Mouse (Mus musculus): ENCODE measurements at regions not wholly inside any gene's neighbourhood (a gene's known extent, or its start where the extent isn't known, plus 50 kb on each side); places are given as distances from the start of the nearest gene placed in this dataset.

GRCm38 (mm10) chr8:34473301-34473700 is 361.8 kb upstream of the Gm10131 start:
- no peaks in the 10 kb centered on the region for H3K27me3 ChIP-seq (ENCODE audit: control insufficient read depth, insufficient read depth, insufficient read length)
- TF ChIP-seq MAX (IDR thresholded peaks at IDR 0.05) (no peak), CTCF (IDR thresholded peaks at IDR 0.05; ENCODE audit: control insufficient read depth, insufficient read depth, insufficient read length) (no peak), USF1 (IDR thresholded peaks at IDR 0.05; ENCODE audit: low read depth) (no peak), MYOD1 (IDR thresholded peaks at IDR 0.05; ENCODE audit: control insufficient read depth, insufficient read length, low read depth) (no peak), CEBPB (IDR thresholded peaks at IDR 0.05; ENCODE audit: low read depth) (no peak), FOSL1 (IDR thresholded peaks at IDR 0.05; ENCODE audit: insufficient read depth, low read length, poor library complexity, severe bottlenecking) (no peak), MYOG (IDR thresholded peaks at IDR 0.05; ENCODE audit: control insufficient read depth, extremely low read depth, insufficient read length) (no peak)
- no peaks in the 10 kb centered on the region for H3K79me3 ChIP-seq (ENCODE audit: low read depth)
- H3K36me3 ChIP-seq (ENCODE audit: control insufficient read depth, insufficient read depth) = no peaks in the 10 kb centered on the region
- no peak overlapping the region for H3K4me3 ChIP-seq (ENCODE audit: insufficient read depth, poor library complexity, severe bottlenecking)
- H3ac ChIP-seq (ENCODE audit: control insufficient read depth, insufficient read length, low read depth) = no peak overlapping the region
- no peaks in the 10 kb centered on the region for H3K79me2 ChIP-seq (ENCODE audit: control insufficient read depth, insufficient read depth)

GRCm38 (mm10) chr8:34472846-34473245 is 361.3 kb upstream of the Gm10131 start:
- Histone ChIP-seq H3K36me3 (ENCODE audit: control insufficient read depth, insufficient read depth) (no peaks in the 10 kb centered on the region), H3K79me2 (ENCODE audit: control insufficient read depth, insufficient read depth) (no peaks in the 10 kb centered on the region), H3K27me3 (ENCODE audit: control insufficient read depth, insufficient read depth, insufficient read length) (no peaks in the 10 kb centered on the region), H3K4me3 (ENCODE audit: insufficient read depth, poor library complexity, severe bottlenecking) (no peak overlapping the region), H3ac (ENCODE audit: control insufficient read depth, insufficient read length, low read depth) (no peak overlapping the region), H3K79me3 (ENCODE audit: low read depth) (no peaks in the 10 kb centered on the region)
- TF ChIP-seq MAX (IDR thresholded peaks at IDR 0.05) (no peak), FOSL1 (IDR thresholded peaks at IDR 0.05; ENCODE audit: insufficient read depth, low read length, poor library complexity, severe bottlenecking) (no peak), USF1 (IDR thresholded peaks at IDR 0.05; ENCODE audit: low read depth) (no peak), CEBPB (IDR thresholded peaks at IDR 0.05; ENCODE audit: low read depth) (no peak), CTCF (IDR thresholded peaks at IDR 0.05; ENCODE audit: control insufficient read depth, insufficient read depth, insufficient read length) (no peak), MYOG (IDR thresholded peaks at IDR 0.05; ENCODE audit: control insufficient read depth, extremely low read depth, insufficient read length) (no peak), MYOD1 (IDR thresholded peaks at IDR 0.05; ENCODE audit: control insufficient read depth, insufficient read length, low read depth) (no peak)

- Histone ChIP-seq H3ac (ENCODE audit: control insufficient read depth, insufficient read length, low read depth) (no peak overlapping the region), H3K4me3 (ENCODE audit: insufficient read depth, poor library complexity, severe bottlenecking) (no peak overlapping the region), H3K79me2 (ENCODE audit: control insufficient read depth, insufficient read depth) (no peaks in the 10 kb centered on the region), H3K27me3 (ENCODE audit: control insufficient read depth, insufficient read depth, insufficient read length) (no peaks in the 10 kb centered on the region), H3K36me3 (ENCODE audit: control insufficient read depth, insufficient read depth) (no peaks in the 10 kb centered on the region), H3K79me3 (ENCODE audit: low read depth) (no peaks in the 10 kb centered on the region)
- no peak for TF ChIP-seq USF1 (IDR thresholded peaks at IDR 0.05; ENCODE audit: low read depth)
- no peak for TF ChIP-seq MYOD1 (IDR thresholded peaks at IDR 0.05; ENCODE audit: control insufficient read depth, insufficient read length, low read depth)
- no peak for TF ChIP-seq MAX (IDR thresholded peaks at IDR 0.05)
- TF ChIP-seq FOSL1 (IDR thresholded peaks at IDR 0.05; ENCODE audit: insufficient read depth, low read length, poor library complexity, severe bottlenecking) = no peak
- no peak for TF ChIP-seq MYOG (IDR thresholded peaks at IDR 0.05; ENCODE audit: control insufficient read depth, extremely low read depth, insufficient read length)
- no peak for TF ChIP-seq CEBPB (IDR thresholded peaks at IDR 0.05; ENCODE audit: low read depth)
- no peak for TF ChIP-seq CTCF (IDR thresholded peaks at IDR 0.05; ENCODE audit: control insufficient read depth, insufficient read depth, insufficient read length)
Measured at GRCm38 (mm10) chr8:34472434-34472833, 360.9 kb upstream of the Gm10131 start.

GRCm38 (mm10) chr8:34469091-34469490 is 357.6 kb upstream of the Gm10131 start:
- no peaks in the 10 kb centered on the region for H3K79me2 ChIP-seq (ENCODE audit: control insufficient read depth, insufficient read depth)
- H3K79me3 ChIP-seq (ENCODE audit: low read depth) = no peaks in the 10 kb centered on the region
- no peaks in the 10 kb centered on the region for H3K36me3 ChIP-seq (ENCODE audit: control insufficient read depth, insufficient read depth)
- no peak for TF ChIP-seq MYOG (IDR thresholded peaks at IDR 0.05; ENCODE audit: control insufficient read depth, extremely low read depth, insufficient read length)
- TF ChIP-seq USF1 (IDR thresholded peaks at IDR 0.05; ENCODE audit: low read depth) = no peak
- no peak for TF ChIP-seq CTCF (IDR thresholded peaks at IDR 0.05; ENCODE audit: control insufficient read depth, insufficient read depth, insufficient read length)
- TF ChIP-seq CEBPB (IDR thresholded peaks at IDR 0.05; ENCODE audit: low read depth) = no peak
- TF ChIP-seq FOSL1 (IDR thresholded peaks at IDR 0.05; ENCODE audit: insufficient read depth, low read length, poor library complexity, severe bottlenecking) = no peak
- H3ac ChIP-seq (ENCODE audit: control insufficient read depth, insufficient read length, low read depth) = no peak overlapping the region
- H3K4me3 ChIP-seq (ENCODE audit: insufficient read depth, poor library complexity, severe bottlenecking) = no peak overlapping the region
- H3K27me3 ChIP-seq (ENCODE audit: control insufficient read depth, insufficient read depth, insufficient read length) = no peaks in the 10 kb centered on the region

- Histone ChIP-seq H3K36me3 (ENCODE audit: control insufficient read depth, insufficient read depth) (no peaks in the 10 kb centered on the region), H3K27me3 (ENCODE audit: control insufficient read depth, insufficient read depth, insufficient read length) (no peaks in the 10 kb centered on the region), H3ac (ENCODE audit: control insufficient read depth, insufficient read length, low read depth) (no peak overlapping the region), H3K4me3 (ENCODE audit: insufficient read depth, poor library complexity, severe bottlenecking) (no peak overlapping the region), H3K79me3 (ENCODE audit: low read depth) (no peaks in the 10 kb centered on the region), H3K79me2 (ENCODE audit: control insufficient read depth, insufficient read depth) (no peaks in the 10 kb centered on the region)
- TF ChIP-seq FOSL1 (IDR thresholded peaks at IDR 0.05; ENCODE audit: insufficient read depth, low read length, poor library complexity, severe bottlenecking) (no peak), MYOG (IDR thresholded peaks at IDR 0.05; ENCODE audit: control insufficient read depth, extremely low read depth, insufficient read length) (no peak), MAX (IDR thresholded peaks at IDR 0.05) (no peak)
Measured at GRCm38 (mm10) chr8:34466786-34467364, 355.3 kb upstream of the Gm10131 start.

- Histone ChIP-seq H3K79me3 (ENCODE audit: low read depth) (no peaks in the 10 kb centered on the region), H3K4me3 (ENCODE audit: insufficient read depth, poor library complexity, severe bottlenecking) (no peak overlapping the region)
- no peak for TF ChIP-seq MAX (IDR thresholded peaks at IDR 0.05)
- TF ChIP-seq USF1 (IDR thresholded peaks at IDR 0.05; ENCODE audit: low read depth) = no peak
- no peak for TF ChIP-seq FOSL1 (IDR thresholded peaks at IDR 0.05; ENCODE audit: insufficient read depth, low read length, poor library complexity, severe bottlenecking)
- TF ChIP-seq MYOG (IDR thresholded peaks at IDR 0.05; ENCODE audit: control insufficient read depth, extremely low read depth, insufficient read length) = no peak
- no peak for TF ChIP-seq CEBPB (IDR thresholded peaks at IDR 0.05; ENCODE audit: low read depth)
- no peak for TF ChIP-seq MYOD1 (IDR thresholded peaks at IDR 0.05; ENCODE audit: control insufficient read depth, insufficient read length, low read depth)
- TF ChIP-seq CTCF (IDR thresholded peaks at IDR 0.05; ENCODE audit: control insufficient read depth, insufficient read depth, insufficient read length) = no peak
Measured at GRCm38 (mm10) chr8:34465398-34465797, 353.9 kb upstream of the Gm10131 start.

More at GRCm38 (mm10) chr8:34465398-34465797, 353.9 kb upstream of the Gm10131 start:
- Histone ChIP-seq H3K36me3 (ENCODE audit: control insufficient read depth, insufficient read depth) (no peaks in the 10 kb centered on the region), H3K79me2 (ENCODE audit: control insufficient read depth, insufficient read depth) (no peaks in the 10 kb centered on the region), H3K27me3 (ENCODE audit: control insufficient read depth, insufficient read depth, insufficient read length) (no peaks in the 10 kb centered on the region), H3ac (ENCODE audit: control insufficient read depth, insufficient read length, low read depth) (no peak overlapping the region)

All from C2C12 (cell line).